Mouse (Mus musculus) urinary bladder, adult 18-20 months (tissue): ENCODE data around the gene Sez6l2.

Source experiments
- DNase-seq, 2 experiments: peaks; one replicate each; pipeline ENCODE4 v3.0.0; 2022; ENCODE audit warnings: low spot score in 2 of 2, mixed read lengths in 2 of 2

Sez6l2 gene

DNA sequence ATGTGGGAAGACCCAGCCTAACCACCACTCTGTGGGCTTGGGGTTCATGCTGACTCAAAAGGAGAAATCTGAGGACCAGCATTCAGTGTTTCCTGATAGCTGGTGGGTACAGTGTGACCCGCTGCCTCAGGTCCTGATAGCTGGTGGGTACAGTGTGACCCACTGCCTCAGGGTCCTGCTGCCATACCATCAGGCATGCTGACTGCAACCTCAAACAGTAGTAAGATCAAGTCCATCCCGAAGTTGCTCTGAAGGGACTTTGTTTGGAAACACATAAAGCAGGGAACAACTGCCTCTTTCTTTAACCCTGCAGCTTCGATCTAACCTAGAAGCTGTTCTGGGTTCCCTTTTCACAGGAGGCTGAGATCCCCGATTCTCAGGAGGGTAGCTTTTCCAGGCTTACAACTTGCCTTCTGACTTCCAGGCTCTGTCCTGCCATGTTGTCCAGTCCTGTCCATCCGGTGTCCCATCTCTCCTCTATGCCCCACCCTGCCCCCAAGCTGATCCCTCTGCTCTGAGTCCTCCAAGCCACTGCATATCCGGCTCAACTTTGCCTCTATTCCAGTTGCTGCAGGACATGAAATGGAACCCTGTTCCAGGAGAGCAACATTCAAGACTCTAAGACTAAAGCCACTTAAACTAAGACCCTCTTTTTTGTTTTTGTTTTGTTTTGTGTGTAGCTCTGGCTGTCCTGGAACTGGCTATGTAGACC lies 57.1 kb downstream of the Sez6l2 start:
- no peak for DNase-seq

DNA sequence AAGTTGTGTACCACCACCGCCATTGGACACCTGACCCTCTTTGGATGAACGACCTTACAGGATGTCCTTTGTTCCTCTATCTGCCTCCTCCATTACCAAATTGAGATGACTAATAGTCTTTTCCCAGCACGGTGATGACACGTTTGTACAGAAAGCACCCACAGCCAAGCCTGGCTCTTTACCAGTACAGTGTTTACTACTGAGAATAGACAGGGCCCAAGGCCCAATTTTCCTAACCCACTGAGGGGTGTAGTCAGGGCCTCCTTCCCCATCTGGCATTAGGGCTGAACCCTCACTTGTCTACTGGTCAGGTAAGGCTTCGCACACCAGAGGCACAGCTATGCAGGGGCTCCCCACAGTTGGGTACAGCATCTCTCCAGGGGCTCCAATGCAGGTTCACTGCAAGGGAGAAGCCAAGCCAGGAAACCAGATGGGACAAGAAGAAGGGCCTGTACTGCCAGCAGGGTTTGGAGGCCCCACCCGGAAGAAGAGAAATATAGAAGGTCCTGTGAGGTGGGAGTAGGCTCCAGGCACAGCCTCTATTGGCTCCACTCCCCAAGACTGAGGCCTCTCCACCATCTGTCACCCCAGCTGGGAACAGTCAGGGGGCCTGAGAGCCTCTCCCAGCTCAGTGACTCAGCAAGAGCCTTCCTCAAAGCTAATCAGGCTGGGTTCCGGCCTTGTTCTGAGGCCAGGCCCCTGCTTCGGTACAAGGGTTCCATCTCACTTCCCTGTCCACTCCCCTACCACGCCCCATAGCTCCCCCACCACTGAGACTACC lies 58.1 kb downstream of the Sez6l2 start:
- DNase-seq, result peak in 1 of 2 experiments; percentile 82

DNA sequence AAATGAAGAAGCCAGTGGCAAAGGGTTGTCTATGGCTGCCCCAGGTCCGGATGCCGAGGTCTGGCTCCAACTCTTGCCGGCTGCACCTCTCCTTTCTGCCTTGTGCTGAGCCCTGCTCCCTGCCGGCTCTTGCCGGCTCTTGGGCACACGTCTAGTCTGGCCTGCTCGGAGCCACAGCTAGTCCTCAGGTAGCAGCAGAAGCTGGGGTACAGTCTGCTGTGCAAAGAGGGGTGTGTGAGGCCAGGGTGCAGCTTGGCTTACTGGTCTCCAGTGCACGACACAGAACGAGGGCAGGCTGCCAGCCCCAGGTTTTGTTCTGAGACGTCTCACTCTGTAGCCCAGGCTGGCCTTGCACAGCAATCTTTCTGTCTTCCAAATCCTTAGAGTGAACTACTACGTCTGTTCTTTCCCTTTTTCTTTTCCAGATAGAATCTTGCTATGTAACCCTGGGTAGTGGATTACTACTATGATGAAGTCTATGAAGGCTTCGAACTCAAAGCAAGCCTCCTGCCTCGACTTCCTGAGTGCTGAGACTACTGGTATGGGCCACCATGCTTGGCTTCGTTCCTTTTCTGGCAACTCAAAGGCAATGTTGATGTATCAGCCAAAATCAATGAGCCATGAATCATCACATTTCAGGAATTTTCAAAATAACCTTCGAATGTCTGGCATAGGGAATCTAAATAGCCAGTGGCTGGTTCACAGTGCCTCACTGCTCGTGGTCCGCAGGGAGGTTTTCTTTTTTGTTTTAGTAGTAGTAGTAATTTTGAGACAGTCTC lies 59.1 kb downstream of the Sez6l2 start:
- no peak for DNase-seq

DNA sequence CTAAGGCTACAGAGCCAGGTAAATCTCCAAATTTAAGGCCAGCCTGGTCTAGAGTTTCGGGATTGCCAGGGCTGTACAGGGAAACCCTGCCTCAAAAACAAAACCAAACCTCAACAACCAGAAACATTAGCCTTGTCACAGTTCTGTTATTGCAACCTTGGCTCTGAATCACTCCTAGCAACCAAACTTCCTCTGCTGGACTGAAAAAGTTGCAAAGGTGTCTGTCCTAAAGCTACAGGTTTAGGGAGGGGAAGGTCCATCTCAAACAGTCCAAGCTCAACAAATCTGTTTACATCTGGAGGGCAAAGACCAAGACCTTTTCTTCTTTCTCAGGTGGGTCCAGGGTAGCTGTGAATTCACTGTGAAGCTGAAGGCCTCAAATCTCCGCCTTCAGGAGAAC lies 60.7 kb downstream of the Sez6l2 start:
- no peak for DNase-seq

DNA sequence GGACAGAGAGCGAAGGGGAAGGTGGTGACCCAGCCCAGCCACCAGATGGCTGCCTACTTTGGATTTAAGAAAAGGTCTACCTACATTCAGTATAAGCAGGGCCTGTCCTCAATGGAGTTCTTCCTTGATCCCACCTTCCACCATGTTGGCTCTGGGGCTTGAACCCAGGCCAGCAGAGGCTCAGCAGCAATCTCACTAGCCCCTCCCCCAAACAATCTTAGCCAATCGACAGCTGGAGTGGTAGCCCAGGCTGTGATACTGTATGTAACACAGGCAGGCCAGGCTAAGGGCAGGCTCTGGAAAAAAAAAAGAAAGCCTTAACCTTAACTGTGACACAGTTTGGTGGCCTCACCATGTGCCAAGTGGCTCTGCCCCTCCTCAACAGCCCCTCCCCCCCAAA lies 61.4 kb downstream of the Sez6l2 start:
- no peak for DNase-seq

DNA sequence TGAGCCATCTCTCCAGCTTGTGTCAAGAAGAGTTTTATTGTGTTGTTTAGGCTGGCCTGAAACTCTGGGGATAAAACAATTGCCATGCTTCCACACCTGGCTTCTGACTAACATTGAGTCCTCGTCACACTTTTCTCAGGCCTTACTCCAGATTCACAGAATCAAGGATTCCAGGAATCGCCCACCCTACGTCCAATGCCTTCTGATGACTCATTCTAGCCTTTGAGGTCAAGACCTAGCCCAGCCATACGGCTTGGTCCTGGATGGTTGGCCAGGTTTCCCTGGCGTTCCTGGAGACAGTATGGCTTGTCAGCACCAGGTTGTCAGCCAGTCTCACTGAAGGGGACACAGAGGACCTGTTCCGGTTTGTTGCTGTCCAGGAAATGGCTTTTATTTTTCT lies 62.0 kb downstream of the Sez6l2 start:
- no peak for DNase-seq

DNA sequence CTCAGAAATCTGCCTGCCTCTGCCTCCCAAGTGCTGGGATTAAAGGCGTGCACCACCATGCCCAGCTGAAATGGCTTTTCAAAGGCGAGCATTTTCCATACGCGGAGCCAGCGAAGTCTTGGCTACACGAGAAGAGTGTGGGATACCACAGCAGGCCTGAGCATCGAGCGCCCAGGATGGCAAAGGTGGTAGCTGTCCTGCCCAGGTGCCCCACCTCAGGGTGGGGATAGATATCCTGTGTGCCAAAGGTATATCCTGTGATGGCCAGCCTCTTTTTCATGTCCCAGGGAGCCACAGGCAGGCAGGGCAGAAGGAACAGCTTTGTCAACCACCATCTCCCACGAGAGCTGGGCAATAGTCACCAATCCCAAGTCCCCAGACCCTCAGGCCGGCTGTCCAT lies 62.5 kb downstream of the Sez6l2 start:
- no peak for DNase-seq

DNA sequence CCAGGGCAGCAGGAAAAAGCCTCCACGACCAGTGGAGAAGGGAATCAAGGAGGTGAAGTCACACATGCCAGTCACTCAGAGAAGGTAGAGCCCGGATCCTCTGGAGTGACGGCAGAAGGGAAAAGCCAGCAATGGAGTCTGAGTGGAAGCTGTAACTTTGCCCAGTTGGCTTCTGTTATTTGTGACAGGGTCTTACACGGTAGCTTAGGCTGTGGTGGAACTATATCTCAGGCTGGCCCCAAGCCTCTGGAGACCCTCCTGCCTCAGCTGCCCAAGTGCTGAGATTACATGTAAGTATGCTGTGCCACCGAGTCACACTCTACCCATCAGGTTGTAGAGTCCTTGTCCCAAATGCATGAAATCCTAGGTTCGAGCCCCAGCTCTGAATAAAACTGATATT lies 63.0 kb downstream of the Sez6l2 start:
- no peak for DNase-seq

DNA sequence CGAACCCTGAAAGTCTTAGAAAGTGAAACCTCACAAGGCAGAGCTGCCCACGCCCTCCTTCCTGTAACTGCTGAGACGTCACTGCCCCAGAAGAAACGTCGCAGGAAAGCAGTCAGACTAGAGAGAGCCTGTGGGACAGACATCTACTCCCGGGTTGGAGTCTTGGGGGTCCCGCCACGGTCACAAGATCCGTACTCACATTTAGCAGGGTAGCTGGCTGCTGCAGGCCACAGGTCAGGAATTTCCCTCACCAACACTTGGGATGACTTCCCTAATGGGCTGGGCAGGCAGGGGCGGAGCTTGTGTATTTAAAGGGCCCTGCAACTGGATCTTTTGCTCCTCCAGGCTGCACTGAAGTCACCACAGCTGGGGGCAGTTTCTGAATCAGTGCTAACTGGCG lies 64.0 kb downstream of the Sez6l2 start, which contains the start of gene Mvp:
Gene Mvp (minus strand): TSS at position 302 of the 400 bp plus-strand sequence.
- DNase-seq, result peak; percentile 61 to 75

DNA sequence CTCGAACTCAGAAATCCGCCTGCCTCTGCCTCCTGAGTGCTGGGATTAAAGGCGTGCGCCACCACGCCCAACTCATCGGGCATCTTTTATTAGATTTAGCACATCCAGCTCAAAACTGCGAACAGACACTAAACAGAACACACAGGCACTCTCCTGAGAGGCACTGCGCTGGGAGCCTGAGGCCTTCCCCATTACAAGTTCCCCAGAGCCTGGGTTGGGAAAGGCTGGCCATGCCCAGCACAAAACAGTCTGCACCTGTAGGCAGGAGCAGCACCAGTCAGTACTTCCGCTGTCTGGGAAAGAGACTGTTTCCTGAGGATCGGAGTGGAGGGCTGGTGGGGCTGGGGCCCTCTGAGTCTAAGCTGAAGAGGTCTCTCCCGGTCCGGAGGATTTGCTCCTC lies 64.6 kb downstream of the Sez6l2 start:
- DNase-seq, result no peak

DNA sequence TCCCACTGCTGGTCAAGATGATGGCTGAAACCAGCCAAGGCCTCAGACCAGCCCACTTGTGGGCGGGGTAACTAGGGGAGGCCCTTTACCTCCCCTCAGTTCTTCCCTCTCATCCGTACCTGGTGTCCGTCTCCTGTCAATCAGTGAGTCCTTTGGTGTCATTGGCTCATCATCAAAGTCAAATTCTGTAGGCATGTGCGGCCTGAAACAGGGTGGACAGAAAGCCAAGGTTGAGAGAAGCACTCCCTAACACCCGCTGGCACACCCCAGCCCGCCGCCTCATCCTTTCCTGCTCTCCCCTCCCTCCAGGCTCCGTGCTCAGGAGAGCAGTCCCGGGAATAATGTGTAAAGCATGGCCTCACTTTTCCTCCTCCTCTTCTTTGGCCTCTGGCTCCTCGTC lies 65.7 kb downstream of the Sez6l2 start:
- no peak for DNase-seq

DNA sequence TGATC lies 65.9 kb downstream of the Sez6l2 start, which contains the start of gene Pagr1b:
Gene Pagr1b (minus strand): TSS at position 4 of the 5 bp plus-strand sequence.
- no peak for DNase-seq

DNA sequence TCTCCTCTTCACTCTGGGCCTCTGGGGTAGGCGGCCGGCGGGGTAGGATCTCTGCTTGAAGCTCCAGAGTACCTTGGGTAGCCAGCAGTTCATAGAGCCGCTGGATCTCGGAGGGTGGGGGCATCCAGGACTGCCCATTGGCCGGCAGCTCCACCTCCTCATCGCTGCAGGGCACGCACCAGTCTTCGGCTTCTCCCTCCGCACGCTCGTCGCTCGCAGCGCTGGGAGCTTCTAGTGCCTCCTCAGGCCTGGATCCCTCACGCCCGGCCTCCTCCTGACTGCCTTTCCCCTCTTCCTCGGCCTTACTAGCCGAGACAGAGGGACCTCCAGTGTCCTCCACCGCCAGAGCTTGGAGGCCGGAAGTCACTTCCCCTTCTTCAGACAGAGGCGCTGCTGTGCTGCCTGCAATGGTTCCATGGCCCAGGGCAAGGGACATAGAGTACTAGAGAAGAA lies 66.1 kb downstream of the Sez6l2 start:
- DNase-seq, result no peak

DNA sequence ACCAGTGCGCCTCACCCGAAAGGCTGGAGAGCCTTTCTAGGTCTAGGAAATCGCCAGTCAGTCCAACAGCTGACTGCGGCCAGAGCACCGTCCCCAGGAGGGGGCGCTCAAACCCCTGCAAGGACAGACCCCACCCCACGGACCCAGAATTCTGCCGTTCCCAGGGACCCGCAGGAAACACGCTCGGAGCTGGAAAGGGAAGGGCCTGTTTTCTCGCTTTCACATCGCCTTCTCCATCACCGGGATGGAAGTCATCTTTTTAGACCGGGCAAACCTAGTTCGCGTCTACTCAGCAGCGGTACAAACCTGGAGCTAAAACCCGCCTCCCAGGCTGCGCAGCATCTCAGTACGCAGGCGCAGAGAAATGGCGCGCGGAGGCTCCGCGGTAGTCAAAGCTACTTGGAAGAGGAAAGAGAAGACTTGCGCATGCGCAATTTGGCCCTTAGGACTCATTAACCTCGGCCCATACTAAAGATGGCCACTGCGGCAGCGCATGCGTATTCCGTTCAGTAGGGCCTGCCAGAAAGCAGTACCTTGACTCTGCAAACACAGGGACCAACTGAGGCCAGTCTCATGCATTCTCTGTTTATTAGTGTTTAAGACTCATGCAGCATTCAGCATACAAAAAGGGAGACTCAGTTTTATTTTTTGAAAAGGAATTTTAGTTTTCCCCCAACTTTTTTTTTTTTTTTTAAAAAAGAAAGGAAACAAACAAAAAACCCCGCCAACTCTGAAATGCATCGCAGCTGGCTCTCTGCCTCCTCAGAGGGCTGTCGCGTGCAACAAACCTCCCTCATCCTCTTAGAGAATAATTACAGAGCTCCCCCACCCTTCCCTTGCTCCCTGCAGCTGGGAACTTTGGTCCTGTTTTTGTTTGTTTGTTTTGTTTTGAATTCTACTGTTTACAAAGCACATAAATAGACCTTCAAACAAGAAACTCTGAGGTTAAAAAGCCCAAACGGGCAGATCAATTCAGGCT lies 66.9 kb downstream of the Sez6l2 start, which contains the start of gene Pagr1a:
Gene Pagr1a (minus strand): TSS at position 382 of the 979 bp plus-strand sequence.
- DNase-seq, result peak; percentile 94 to 95

DNA sequence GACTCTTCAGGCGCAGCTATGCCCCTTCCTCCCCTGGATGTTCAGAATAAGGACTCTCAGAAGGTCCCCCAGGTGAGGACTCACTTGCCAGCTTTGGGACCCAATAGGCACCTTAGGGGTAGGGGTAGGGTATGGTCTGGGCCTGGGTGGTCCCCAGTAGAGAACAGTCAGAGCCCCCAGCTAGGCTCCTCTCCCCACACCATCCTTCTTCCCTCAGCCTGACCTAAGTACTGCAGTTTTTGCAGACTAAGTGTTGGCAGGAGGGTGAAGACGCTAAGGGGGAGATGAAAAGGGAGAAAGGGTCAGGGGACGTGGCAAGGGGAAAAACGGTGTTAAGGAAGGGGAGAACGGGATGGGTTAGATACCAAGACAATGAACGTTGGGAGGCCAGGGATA lies 67.6 kb downstream of the Sez6l2 start:
- DNase-seq, result no peak

DNA sequence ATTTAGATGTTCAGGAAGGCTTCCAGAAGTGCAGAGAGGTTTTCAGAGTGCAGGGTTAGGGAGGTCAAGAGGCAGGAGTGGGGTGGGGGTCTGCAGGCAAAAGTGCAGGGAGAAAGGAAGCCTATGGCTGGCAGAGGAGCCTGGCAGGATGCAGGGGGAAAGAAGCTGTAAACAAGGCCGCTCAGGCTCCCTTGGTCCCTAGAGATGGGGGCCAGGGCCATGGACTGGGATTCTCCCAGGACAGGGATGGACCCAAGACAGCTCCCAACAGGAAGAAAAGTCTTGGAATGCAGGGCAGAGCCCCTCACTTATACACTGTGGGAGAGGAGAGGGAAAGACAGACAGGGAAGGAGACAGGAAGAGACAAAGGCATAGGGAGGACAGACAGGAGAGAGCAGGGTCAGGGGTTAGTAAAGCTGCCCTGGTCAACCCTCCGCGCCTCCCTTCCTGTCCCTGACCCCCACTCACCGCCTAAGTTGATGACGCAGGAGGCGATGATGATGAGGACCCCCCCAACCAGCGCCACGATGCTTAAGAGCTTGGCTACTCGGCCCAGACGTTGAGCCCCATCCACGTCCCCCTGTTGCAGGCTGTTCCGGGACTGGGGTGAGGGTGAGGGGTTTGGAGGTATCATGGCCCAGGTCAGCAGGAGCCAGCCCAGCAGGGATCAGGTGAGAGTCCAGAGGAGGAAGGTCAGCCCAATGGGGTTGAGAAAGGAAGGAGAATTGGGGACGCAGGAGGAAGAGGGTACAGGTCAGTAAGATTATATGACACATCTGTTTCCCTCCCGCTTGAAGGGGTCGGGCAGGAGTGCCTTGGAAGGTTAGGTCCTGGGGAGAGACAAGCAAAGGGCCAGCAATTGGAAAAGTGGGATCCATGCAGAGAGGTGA lies 68.3 kb downstream of the Sez6l2 start:
- no peak for DNase-seq

DNA sequence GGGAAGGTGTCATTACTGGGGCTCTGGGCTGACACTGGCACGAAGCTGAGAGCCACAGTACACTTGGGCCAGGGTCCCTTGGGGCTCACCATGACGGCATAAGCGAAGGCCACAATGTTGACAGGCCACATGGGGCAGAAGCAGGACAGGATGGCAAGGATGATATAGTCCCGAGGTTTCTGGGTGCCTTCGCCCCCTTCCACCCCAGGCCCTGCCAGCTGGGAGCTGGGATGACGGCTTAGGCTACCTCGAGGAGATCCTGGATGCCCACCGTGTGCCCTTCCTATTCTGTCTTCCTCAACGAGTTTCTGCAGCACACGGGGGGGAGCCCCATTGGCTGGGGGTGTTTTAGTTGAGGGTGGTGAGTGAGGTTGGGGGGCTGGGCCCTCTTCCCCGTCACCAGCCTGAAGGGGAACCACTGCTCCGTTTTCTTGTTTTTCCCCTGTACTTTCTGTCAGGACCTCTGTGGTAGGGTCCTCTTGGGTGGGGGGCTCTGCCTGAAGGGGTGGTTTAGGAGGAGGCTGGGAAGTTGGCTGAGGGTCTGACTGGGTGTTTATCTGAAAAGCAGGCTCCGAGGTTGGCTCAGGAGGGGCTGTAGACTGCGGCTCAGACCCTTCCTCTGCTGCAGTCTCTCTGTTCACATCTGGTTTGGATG lies 69.1 kb downstream of the Sez6l2 start:
- DNase-seq, result no peak

DNA sequence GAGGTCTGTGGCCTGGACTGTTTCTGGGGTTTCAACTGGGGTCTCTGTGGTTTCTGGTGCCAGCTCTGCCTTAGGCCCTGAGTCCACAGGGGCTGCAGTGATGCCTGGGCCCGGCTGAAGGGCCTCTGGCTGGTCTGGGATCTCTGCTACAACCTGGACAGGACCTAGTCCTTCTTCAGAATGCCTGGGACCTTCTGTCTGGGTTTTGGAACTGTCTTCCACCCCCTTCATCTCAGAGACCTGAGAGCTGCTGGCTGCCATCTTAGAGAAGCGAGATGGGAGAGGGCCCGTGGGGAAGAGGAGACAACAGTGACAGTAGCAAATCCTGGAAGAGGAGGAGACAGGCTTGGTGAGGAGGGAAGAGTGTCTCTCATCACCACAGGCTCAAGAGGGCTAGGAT lies 69.7 kb downstream of the Sez6l2 start:
- no peak for DNase-seq
